Mouse (Mus musculus): ENCODE data around the gene Olfr373. TPM values are rescaled to one million over a fixed set of nuclear protein-coding genes. Genes with fewer than 3 reads are reported as not detected.

Olfr373 gene
- total RNA-seq, 2 experiments from 2014 or later = not detected

Other genes with a start within 250 kb of the Olfr373 start
- gene Zfp709, start 201.2 kb upstream of the Olfr373 start, total RNA-seq (2021) = 1 to 10 TPM; 1.6 to 2.3 TPM
- 1 to 10 TPM; 2.1 to 2.6 TPM for gene Zfp882, start 174.6 kb upstream of the Olfr373 start, total RNA-seq (2021)
- gene Zfp617, start 174.5 kb upstream of the Olfr373 start, total RNA-seq (2021) = 10 to 100 TPM; 15.7 to 19.1 TPM
- gene Zfp961, start 132.1 kb upstream of the Olfr373 start, total RNA-seq (2021) = 1 to 10 TPM; 2.0 to 2.9 TPM
- under 1 TPM in 1 of 2 experiments, not detected in 1; 0.37 TPM for gene Cyp4f18, start 73.6 kb upstream of the Olfr373 start, total RNA-seq (2021)
- gene Olfr372, start 42.0 kb upstream of the Olfr373 start, total RNA-seq (2021) = not detected
- gene Olfr374, start 23.9 kb downstream of the Olfr373 start, total RNA-seq (2021) = not detected
- 10 to 100 TPM; 28.1 to 35.5 TPM for gene Tpm4, start 51.8 kb downstream of the Olfr373 start, total RNA-seq (2021)
- gene Rab8a, start 78.0 kb downstream of the Olfr373 start, total RNA-seq (2021) = 10 to 100 TPM in 1 of 2 experiments, 1 to 10 TPM in 1; 6.0 to 10.0 TPM
- not detected for gene Hsh2d, start 106.5 kb downstream of the Olfr373 start, total RNA-seq (2021)
- gene Cib3, start 129.7 kb downstream of the Olfr373 start, total RNA-seq (2021) = not detected
- not detected for gene Gm11034, start 130.5 kb downstream of the Olfr373 start, total RNA-seq (2021)
- gene Fam32a, start 136.6 kb downstream of the Olfr373 start, total RNA-seq (2021) = 1 to 10 TPM; 8.3 to 8.6 TPM
- 10 to 100 TPM; 21.4 to 22.4 TPM for gene Ap1m1, start 156.8 kb downstream of the Olfr373 start, total RNA-seq (2021)
- gene Gm10282, start 222.1 kb downstream of the Olfr373 start, total RNA-seq (2021) = 1 to 10 TPM; 2.0 to 3.0 TPM
- gene Klf2, start 235.9 kb downstream of the Olfr373 start, total RNA-seq (2021) = 10 to 100 TPM in 1 of 2 experiments, 1 to 10 TPM in 1; 9.3 to 26.4 TPM